Comparison of ENCODE assay signal across 15 mouse cellular contexts in genomic region chr12:9046674-9047073, GRCm38 (mm10).
"Had no signal": no experiment of that assay in that cellular context is flagged by ENCODE, and none has a peak within 500 bp of the region (broad histone marks: within the 10 kb centered on the region; RNA-seq: fewer than 3 reads in every experiment).

No protein-coding gene starts in this region.

- H3K4me1 ChIP-seq: neural tube, embryonic 12.5 days; stomach, embryonic 15.5 days had no signal

- H3K4me2 ChIP-seq: lung, embryonic 14.5 days; midbrain, embryonic 12.5 days; neural tube, embryonic 12.5 days; stomach, embryonic 15.5 days had no signal

- DNase-seq: lung, adult 18-20 months; lung, embryonic 14.5 days; lung, postnatal 10 days; midbrain, embryonic 14.5 days; right cerebral cortex, postnatal 14 days; thymus, adult 2 months; thymus, postnatal 25 days; thymus, postnatal 4 days had no signal

- H3K4me3 ChIP-seq: midbrain, embryonic 10.5 days; midbrain, embryonic 12.5 days; myocyte; neural tube, embryonic 12.5 days; stomach, embryonic 15.5 days had no signal

- ATAC-seq: midbrain, embryonic 16.5 days had no signal

- H3K27me3 ChIP-seq: midbrain, embryonic 12.5 days; neural tube, embryonic 12.5 days; stomach, embryonic 15.5 days had no signal

- H3K9ac ChIP-seq: lung, embryonic 14.5 days; midbrain, embryonic 12.5 days; neural tube, embryonic 12.5 days; stomach, embryonic 15.5 days had no signal

- H3K9me3 ChIP-seq: midbrain, embryonic 10.5 days; midbrain, embryonic 12.5 days; neural tube, embryonic 12.5 days; stomach, embryonic 15.5 days had no signal

- H3K27ac ChIP-seq: midbrain, embryonic 10.5 days; midbrain, embryonic 12.5 days; neural tube, embryonic 12.5 days; stomach, embryonic 15.5 days; stomach, postnatal 0 days had no signal

- H3K36me3 ChIP-seq: midbrain, embryonic 10.5 days; midbrain, embryonic 12.5 days; neural tube, embryonic 12.5 days; stomach, embryonic 15.5 days had no signal
